Comparison of ENCODE assay signal across 25 mouse cellular contexts in the genomic region with DNA sequence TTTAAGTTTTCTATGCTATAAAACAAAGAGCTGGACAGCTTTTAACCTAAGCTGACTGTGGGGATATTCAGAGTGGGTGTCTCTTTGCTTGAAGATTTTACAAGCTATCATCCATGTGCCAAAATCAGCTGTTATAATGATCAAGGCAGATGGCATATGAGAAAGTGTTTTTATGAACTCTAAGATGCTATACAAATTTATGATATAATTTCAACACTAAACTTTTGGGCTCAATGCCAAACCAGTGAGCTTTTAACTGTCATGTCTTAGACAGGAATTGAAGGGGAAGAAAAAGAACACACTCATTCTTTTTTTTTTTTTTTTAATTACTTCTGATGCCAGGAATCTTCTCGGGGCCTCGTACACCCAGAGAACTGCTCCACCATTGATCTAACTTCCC. TPM values are rescaled to one million over a fixed set of nuclear protein-coding genes. Genes with fewer than 3 reads are reported as not detected.
DNase-seq lines count a peak whose midpoint lies in the region; ATAC-seq and TF ChIP-seq lines count a peak whose summit lies in the region.
"Had no signal": no experiment of that assay in that cellular context is flagged by ENCODE, and none has a peak within 500 bp of the region (broad histone marks: within the 10 kb centered on the region; RNA-seq: fewer than 3 reads in every experiment).

No protein-coding gene starts in this region.

- no peaks in the 10 kb centered on the region for H3K36me3 ChIP-seq in embryonic facial prominence, embryonic 14.5 days (ENCODE audit: control insufficient read depth, insufficient read depth, low read length)
- no peaks in the 10 kb centered on the region for H3K36me3 ChIP-seq in embryonic facial prominence, embryonic 10.5 days (replicated peaks)
- H3K36me3 ChIP-seq in forebrain, postnatal 0 days (ENCODE audit: insufficient read depth) = no peaks in the 10 kb centered on the region
- H3K36me3 ChIP-seq in forebrain, embryonic 10.5 days (replicated peaks) = no peaks in the 10 kb centered on the region
- H3K36me3 ChIP-seq in heart, adult 2 months (ENCODE audit: control insufficient read depth, insufficient read depth, low read length) = no peaks in the 10 kb centered on the region
- H3K36me3 ChIP-seq: embryonic facial prominence, embryonic 12.5 days; heart, embryonic 15.5 days; hindbrain, embryonic 13.5 days had no signal

- no peaks in the 10 kb centered on the region for H3K4me1 ChIP-seq in embryonic facial prominence, embryonic 14.5 days (ENCODE audit: control insufficient read depth, insufficient read depth, low read length)
- peaks cover 10% of the 10 kb centered on the region for H3K4me1 ChIP-seq in embryonic facial prominence, embryonic 10.5 days
- no peaks in the 10 kb centered on the region for H3K4me1 ChIP-seq in forebrain, postnatal 0 days (ENCODE audit: insufficient read depth)
- H3K4me1 ChIP-seq in forebrain, embryonic 10.5 days = peaks cover 21% of the 10 kb centered on the region
- no peaks in the 10 kb centered on the region for H3K4me1 ChIP-seq in heart, adult 2 months (ENCODE audit: control insufficient read depth, insufficient read depth, low read length)
- H3K4me1 ChIP-seq: embryonic facial prominence, embryonic 12.5 days; heart, embryonic 15.5 days; hindbrain, embryonic 13.5 days had no signal

- WGBS in embryonic facial prominence, embryonic 14.5 days = 38% methylated on average over 2 of the region's 2 CpGs
- 72% methylated on average over 2 of the region's 2 CpGs for WGBS in embryonic facial prominence, embryonic 10.5 days
- WGBS in forebrain, postnatal 0 days = 30% methylated on average over 2 of the region's 2 CpGs
- 81% methylated on average over 2 of the region's 2 CpGs for WGBS in forebrain, embryonic 10.5 days
- 41% methylated on average over 2 of the region's 2 CpGs for WGBS in heart, adult 2 months

- no peak overlapping the region for H3K4me3 ChIP-seq in embryonic facial prominence, embryonic 14.5 days (ENCODE audit: low read depth, low read length)
- H3K4me3 ChIP-seq in embryonic facial prominence, embryonic 10.5 days = no peak overlapping the region
- H3K4me3 ChIP-seq in forebrain, postnatal 0 days (ENCODE audit: low read depth, low read length) = no peak overlapping the region
- H3K4me3 ChIP-seq in forebrain, embryonic 10.5 days = no peak overlapping the region
- H3K4me3 ChIP-seq in heart, adult 2 months = no peak overlapping the region
- H3K4me3 ChIP-seq: embryonic facial prominence, embryonic 12.5 days; heart, embryonic 15.5 days; hindbrain, embryonic 13.5 days had no signal

- no peaks in the 10 kb centered on the region for H3K9me3 ChIP-seq in embryonic facial prominence, embryonic 14.5 days (ENCODE audit: control insufficient read depth, low read length)
- no peaks in the 10 kb centered on the region for H3K9me3 ChIP-seq in embryonic facial prominence, embryonic 10.5 days
- H3K9me3 ChIP-seq in forebrain, postnatal 0 days (ENCODE audit: low read length) = no peaks in the 10 kb centered on the region
- no peaks in the 10 kb centered on the region for H3K9me3 ChIP-seq in forebrain, embryonic 10.5 days
- H3K9me3 ChIP-seq: embryonic facial prominence, embryonic 12.5 days; heart, embryonic 15.5 days; hindbrain, embryonic 13.5 days had no signal

- H3K27me3 ChIP-seq in embryonic facial prominence, embryonic 14.5 days (replicated peaks; ENCODE audit: control insufficient read depth, insufficient read depth, low read length) = no peaks in the 10 kb centered on the region
- H3K27me3 ChIP-seq in embryonic facial prominence, embryonic 10.5 days (replicated peaks; ENCODE audit: low read depth, poor library complexity, severe bottlenecking) = peaks cover 29% of the 10 kb centered on the region
- no peaks in the 10 kb centered on the region for H3K27me3 ChIP-seq in forebrain, postnatal 0 days (ENCODE audit: insufficient read depth, low read length)
- peaks cover 58% of the 10 kb centered on the region for H3K27me3 ChIP-seq in forebrain, embryonic 10.5 days (ENCODE audit: poor library complexity, severe bottlenecking)
- no peaks in the 10 kb centered on the region for H3K27me3 ChIP-seq in heart, adult 2 months (ENCODE audit: control insufficient read depth, insufficient read depth, low read length)
- H3K27me3 ChIP-seq: embryonic facial prominence, embryonic 12.5 days; heart, embryonic 15.5 days; Patski had no signal

- H3K9ac ChIP-seq in embryonic facial prominence, embryonic 14.5 days (ENCODE audit: low read depth, low read length) = no peak overlapping the region
- no peak overlapping the region for H3K9ac ChIP-seq in forebrain, postnatal 0 days
- H3K9ac ChIP-seq in heart, adult 2 months (ENCODE audit: low read depth, low read length) = no peak overlapping the region
- H3K9ac ChIP-seq: embryonic facial prominence, embryonic 12.5 days; heart, embryonic 15.5 days; hindbrain, embryonic 13.5 days had no signal

- ATAC-seq in embryonic facial prominence, embryonic 14.5 days (ENCODE audit: low read depth) = no peak
- ATAC-seq in forebrain, postnatal 0 days = peak; percentile 58; the same call in 1 of the 2 replicates
- ATAC-seq: activated CD4-positive, CD25-positive, alpha-beta regulatory T cell, adult 4 months; hindbrain, postnatal 0 days; Patski had no signal

- TF ChIP-seq EP300 in heart, adult 2 months (IDR thresholded peaks at IDR 0.05; ENCODE audit: insufficient read depth, low read depth, low read length) = no peak

- intact Hi-C loops in heart, adult 2 months (cut with DNase I) = no loop called here

- no peak overlapping the region for H3K27ac ChIP-seq in embryonic facial prominence, embryonic 14.5 days (replicated peaks; ENCODE audit: low read depth, low read length)
- no peak overlapping the region for H3K27ac ChIP-seq in embryonic facial prominence, embryonic 10.5 days (replicated peaks)
- H3K27ac ChIP-seq in forebrain, postnatal 0 days (ENCODE audit: low read depth, low read length) = no peak overlapping the region
- H3K27ac ChIP-seq in forebrain, embryonic 10.5 days = no peak overlapping the region
- H3K27ac ChIP-seq in heart, adult 2 months = no peak overlapping the region
- H3K27ac ChIP-seq: embryonic facial prominence, embryonic 12.5 days; heart, embryonic 15.5 days; hindbrain, embryonic 13.5 days; hindbrain, postnatal 0 days had no signal

- no peak for TF ChIP-seq POLR2A in heart, adult 2 months (IDR thresholded peaks at IDR 0.05; ENCODE audit: insufficient read depth, low read depth, low read length)

- peak; percentile 30 for DNase-seq in embryonic facial prominence, embryonic 14.5 days (ENCODE audit: low spot score)
- no peak for DNase-seq in embryonic facial prominence, embryonic 10.5 days (ENCODE audit: low spot score)
- DNase-seq in forebrain, postnatal 0 days = peak; percentile 63
- no peak for DNase-seq in forebrain, embryonic 10.5 days (ENCODE audit: extremely low spot score, low spot score)
- DNase-seq in brain, adult 2 months (ENCODE audit: low read depth, low spot score) = peak; percentile 49
- DNase-seq in embryo, embryonic 11 days = no peak
- no peak for DNase-seq in heart, adult 2 months
- DNase-seq: adrenal gland, postnatal 14 days; cerebellum, adult 2 months; cerebellum, postnatal 10 days; gastrocnemius, postnatal 10 days; heart, adult 18-20 months; heart, postnatal 14 days; kidney, adult 18-20 months had no signal

- H3K79me2 ChIP-seq in heart, adult 2 months (replicated peaks; ENCODE audit: control insufficient read depth, insufficient read depth, low read length) = no peaks in the 10 kb centered on the region

- TF ChIP-seq CTCF in forebrain, postnatal 0 days (IDR thresholded peaks at IDR 0.05; ENCODE audit: low read depth) = no peak
- no peak for TF ChIP-seq CTCF in heart, adult 2 months (IDR thresholded peaks at IDR 0.05)

- no peak overlapping the region for H3K4me2 ChIP-seq in embryonic facial prominence, embryonic 14.5 days (ENCODE audit: low read depth, low read length)
- no peak overlapping the region for H3K4me2 ChIP-seq in forebrain, postnatal 0 days (ENCODE audit: low read depth)
- H3K4me2 ChIP-seq: embryonic facial prominence, embryonic 12.5 days; heart, embryonic 11.5 days; heart, embryonic 15.5 days; hindbrain, embryonic 13.5 days had no signal

RNA-seq across cellular contexts. Expression of a gene that starts 34.9 kb away (rescaled TPM):
- 0.85 and 1.8 TPM in 2 replicates for polyA plus RNA-seq in embryonic facial prominence, embryonic 14.5 days (2014; fragmentation: Nextera tagmentation; extraction: Ambion mirVana)
- 4.3 and 5.9 TPM in 2 replicates for polyA plus RNA-seq in embryonic facial prominence, embryonic 10.5 days (2016; fragmentation: Nextera tagmentation; extraction: Ambion mirVana)
- not detected in 2 replicates for total RNA-seq in forebrain, postnatal 0 days (2014; rRNA removed)
- not detected in 2 replicates for polyA plus RNA-seq in forebrain, postnatal 0 days (2015; fragmentation: Nextera tagmentation; extraction: Ambion mirVana)
- polyA plus RNA-seq in forebrain, embryonic 10.5 days (2016; fragmentation: Nextera tagmentation; extraction: Ambion mirVana) = 0.20 and 0.31 TPM in 2 replicates
- not detected for total RNA-seq in heart, adult 2 months (2021)
- not detected in 2 replicates for polyA plus RNA-seq in heart, adult 2 months (2012; rRNA removed)
- total RNA-seq: adrenal gland, adult 18-20 months; adrenal gland, postnatal 14 days; hematopoietic stem cell, adult 5-6 weeks; hindbrain, postnatal 0 days had no signal
- polyA plus RNA-seq: activated CD4-positive, CD25-positive, alpha-beta regulatory T cell, adult 4 months; cerebellum, adult 2 months; frontal cortex, adult 2 months; heart, embryonic 11.5 days; heart, embryonic 15.5 days; hindbrain, embryonic 13.5 days; hindbrain, postnatal 0 days; intestine, embryonic 14.5 days had no signal

RNA-seq across cellular contexts. Expression of a gene that starts 47.1 kb away (rescaled TPM):
- polyA plus RNA-seq in embryonic facial prominence, embryonic 14.5 days (2014; fragmentation: Nextera tagmentation; extraction: Ambion mirVana) = 6.8 and 8.1 TPM in 2 replicates
- 28.2 and 29.0 TPM in 2 replicates for polyA plus RNA-seq in embryonic facial prominence, embryonic 10.5 days (2016; fragmentation: Nextera tagmentation; extraction: Ambion mirVana)
- not detected in 2 replicates for total RNA-seq in forebrain, postnatal 0 days (2014; rRNA removed)
- polyA plus RNA-seq in forebrain, postnatal 0 days (2015; fragmentation: Nextera tagmentation; extraction: Ambion mirVana) = 0.13 and 0.42 TPM in 2 replicates
- polyA plus RNA-seq in forebrain, embryonic 10.5 days (2016; fragmentation: Nextera tagmentation; extraction: Ambion mirVana) = 8.3 and 9.8 TPM in 2 replicates
- under 1 TPM in 1 of 2 experiments, not detected in 1; 0.27 TPM for total RNA-seq in heart, adult 2 months (2021)
- polyA plus RNA-seq in heart, adult 2 months (2012; rRNA removed) = 0.33 and 0.67 TPM in 2 replicates
- total RNA-seq: adrenal gland, adult 18-20 months; adrenal gland, postnatal 14 days; heart, adult 18-20 months; hematopoietic stem cell, adult 5-6 weeks; hindbrain, postnatal 0 days had no signal
- polyA plus RNA-seq: activated CD4-positive, CD25-positive, alpha-beta regulatory T cell, adult 4 months; cerebellum, adult 2 months; hindbrain, postnatal 0 days had no signal

Comparison
In these comparisons a context has a peak if more than half of its experiments do, and no peak if none do; other contexts are left out.
1. DNase-seq: peak in embryonic facial prominence, embryonic 14.5 days (single experiment), forebrain, postnatal 0 days (single experiment) and brain, adult 2 months (single experiment); none in embryonic facial prominence, embryonic 10.5 days (single experiment), forebrain, embryonic 10.5 days (single experiment), embryo, embryonic 11 days (single experiment) and heart, adult 2 months (0 of 2).